Mouse (Mus musculus) liver, embryonic 14.5 days (tissue): ENCODE measurements around the gene Rimbp2. TPM values are rescaled to one million over a fixed set of nuclear protein-coding genes. Genes with fewer than 3 reads are reported as not detected.

ENCODE experiments used
- ATAC-seq: fragments of 200-750 bp; cut with Nextera tagmentation; 2 replicates; pipeline ENCODE4 v1.8.0; 2017; ENCODE audit warnings: moderate number of reproducible peaks, mild to moderate bottlenecking, moderate library complexity; ENCODE audit not compliant: insufficient read depth
- DNase-seq, 3 experiments: peaks; one replicate each; pipeline ENCODE4 v3.0.0-alpha.2; 2012 to 2013; ENCODE audit warnings: low read depth in 3 of 3, low spot score in 3 of 3
- H3K27ac ChIP-seq: fragments of 300-500 bp; sonication (generic); 2 replicates; pipeline ENCODE4 v1.5.1; 2014; ENCODE audit warnings: moderate library complexity, mild to moderate bottlenecking, control low read depth, inconsistent platforms
- H3K27me3 ChIP-seq: fragments of 300-500 bp; sonication (generic); 2 replicates; pipeline ENCODE4 v1.6.1; 2014; ENCODE audit warnings: mild to moderate bottlenecking, low read length, moderate library complexity; ENCODE audit not compliant: control insufficient read depth, insufficient read depth
- H3K36me3 ChIP-seq: fragments of 300-500 bp; sonication (generic); replicated peaks from 2 replicates; pipeline ENCODE4 v1.6.1; 2014; ENCODE audit warnings: low read depth; ENCODE audit not compliant: control insufficient read depth, insufficient read depth
- H3K4me1 ChIP-seq, 2 experiments: fragments of 200-500 bp in 1 of 2; fragments of 300-500 bp in 1 of 2; sonication (generic) in 1 of 2; replicated peaks; 2 replicates each; pipeline ENCODE4 v1.6.1; 2012 to 2014; ENCODE audit warnings: antibody characterized with exemption in 1 of 2, inconsistent platforms in 1 of 2, low read length in 1 of 2; ENCODE audit not compliant: control insufficient read depth in 2 of 2, insufficient read depth in 2 of 2
- H3K4me2 ChIP-seq: fragments of 300-500 bp; sonication (generic); 2 replicates; pipeline ENCODE4 v1.6.1; 2014; ENCODE audit warnings: low read depth, mild to moderate bottlenecking, control low read depth, moderate library complexity
- H3K4me3 ChIP-seq, 2 experiments: fragments of 200-500 bp in 1 of 2; fragments of 300-500 bp in 1 of 2; sonication (generic) in 1 of 2; 2 replicates each; pipeline ENCODE4 v1.5.1; 2012 to 2014; ENCODE audit warnings: low read depth in 2 of 2, low read length in 2 of 2, mild to moderate bottlenecking in 2 of 2, control low read depth in 1 of 2, inconsistent platforms in 1 of 2, moderate library complexity in 1 of 2; ENCODE audit not compliant: insufficient read depth in 1 of 2
- H3K9ac ChIP-seq: fragments of 300-500 bp; sonication (generic); replicated peaks from 2 replicates; pipeline ENCODE4 v1.6.1; 2014; ENCODE audit warnings: mild to moderate bottlenecking, control low read depth, moderate library complexity
- H3K9me3 ChIP-seq: fragments of 300-500 bp; sonication (generic); 2 replicates; pipeline ENCODE4 v1.6.1; 2016; ENCODE audit warnings: low read length, mixed read lengths; ENCODE audit not compliant: control insufficient read depth
- CTCF ChIP-seq: IDR thresholded peaks from 2 replicates; pipeline ENCODE4 v1.5.1; 2016; ENCODE audit warnings: antibody characterized with exemption, low read depth, control low read depth
- EP300 ChIP-seq: IDR thresholded peaks from 2 replicates; pipeline ENCODE4 v1.6.1; 2016; ENCODE audit warnings: antibody characterized with exemption, low read depth
- WGBS: fragments of 180-500 bp; shearing (Covaris S2); extraction: QIAGEN DNeasy Blood & Tissue Kit; methylation state at CpG from one replicate; pipeline ENCODE4 v1.1.7; 2014; ENCODE audit not compliant: insufficient replicate concordance; 5-methylcytosine and 5-hydroxymethylcytosine counted together
- polyA plus RNA-seq, 2 experiments: library from polyadenylated mRNA; depleted of rRNA in 1 of 2; stranded (reverse) in 1 of 2; unstranded in 1 of 2; fragments of >200 nt; fragmentation: Nextera tagmentation in 1 of 2; extraction: Ambion mirVana in 1 of 2; gene quantifications; 2 replicates each; pipeline versions ENCODE4 v1.2.1 to v1.2.3; 2012 to 2014

Gene Rimbp2
- polyA plus RNA-seq, 2 experiments: 0.01 TPM; not detected in 1

DNA sequence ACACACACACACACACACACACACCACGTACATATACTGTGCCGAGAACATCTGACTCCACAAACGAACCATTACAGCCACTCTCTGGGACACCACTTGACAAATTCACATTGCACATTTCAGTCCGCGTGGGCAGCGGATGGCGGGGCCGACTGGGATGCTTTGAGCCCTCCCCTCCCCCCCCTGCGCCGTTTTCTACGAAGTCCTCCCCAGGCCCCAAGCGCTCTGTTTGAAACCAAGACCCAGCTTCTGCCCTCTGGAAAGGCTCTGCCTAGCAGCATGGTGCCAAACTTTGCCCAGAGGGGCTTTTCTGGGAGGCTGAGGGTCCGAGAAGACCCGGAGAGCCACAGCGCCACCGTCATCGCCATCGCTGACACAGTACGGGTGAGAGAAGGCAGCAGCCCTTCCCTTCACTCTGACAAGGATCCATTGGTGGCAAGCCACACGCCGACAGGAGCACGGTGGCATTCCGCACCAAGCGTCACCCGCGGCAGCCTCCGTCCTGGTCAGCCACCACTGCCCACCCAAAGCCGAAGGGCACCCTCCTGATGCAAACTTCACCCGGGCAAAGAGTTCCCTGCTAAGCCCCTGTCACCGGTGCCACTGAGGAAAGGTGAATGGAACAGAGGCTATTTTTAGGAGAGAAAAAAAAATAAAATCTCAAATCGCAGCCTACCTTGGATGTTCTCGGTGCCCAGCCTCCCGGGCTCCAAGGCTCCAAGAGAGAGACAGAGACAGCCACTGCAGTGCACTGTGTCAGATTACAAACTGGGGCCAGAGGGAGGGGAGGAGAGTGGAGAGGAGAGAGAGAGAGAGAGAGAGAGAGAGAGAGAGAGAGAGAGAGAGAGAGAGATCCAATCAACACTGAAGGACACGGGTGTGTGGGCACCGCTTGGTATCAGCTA lies 743 bp downstream of the Rimbp2 start:
- H3K36me3 ChIP-seq: no peaks in the 10 kb centered on the region
- WGBS: 3% methylated on average over 32 of the region's 35 CpGs
- H3K4me3 ChIP-seq: no peak overlapping the region
- DNase-seq: no peak
- H3K27ac ChIP-seq: no peak overlapping the region
- no peaks in the 10 kb centered on the region; the same call in 1 of the 2 replicates for H3K27me3 ChIP-seq
- TF ChIP-seq CTCF (no peak), EP300 (no peak)
- no peak overlapping the region for H3K9ac ChIP-seq
- ATAC-seq: no peak
- no peak overlapping the region for H3K4me2 ChIP-seq
- H3K4me1 ChIP-seq: no peaks in the 10 kb centered on the region
- no peaks in the 10 kb centered on the region; the same call in 1 of the 2 replicates for H3K9me3 ChIP-seq

DNA sequence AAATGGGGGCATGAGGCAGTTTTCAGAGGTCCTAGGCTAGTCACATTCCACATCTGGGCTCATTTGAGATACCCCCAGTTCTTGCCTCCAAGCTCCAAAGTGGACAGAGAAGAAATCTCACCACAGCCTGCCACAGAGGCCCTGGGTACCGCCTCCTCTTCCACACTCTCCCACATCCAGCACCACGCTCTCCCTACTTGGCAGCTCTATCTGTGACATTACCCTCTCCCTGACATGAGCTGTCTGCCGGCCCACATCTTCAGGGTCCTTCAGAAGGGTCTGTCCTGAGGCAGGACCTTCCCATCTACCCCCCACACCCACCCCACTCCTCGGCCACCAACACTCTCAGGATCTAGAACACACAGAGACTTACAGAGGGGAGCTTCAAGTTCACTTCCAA lies 1.8 kb downstream of the Rimbp2 start:
- Histone ChIP-seq H3K4me1 (no peaks in the 10 kb centered on the region), H3K4me2 (no peak overlapping the region), H3K27me3 (no peaks in the 10 kb centered on the region; the same call in 1 of the 2 replicates), H3K36me3 (no peaks in the 10 kb centered on the region), H3K9me3 (no peaks in the 10 kb centered on the region; the same call in 1 of the 2 replicates), H3K4me3 (no peak overlapping the region), H3K27ac (no peak overlapping the region), H3K9ac (no peak overlapping the region)
- WGBS: 23% methylated on average over 4 of the region's 4 CpGs
- TF ChIP-seq CTCF: no peak
- TF ChIP-seq EP300: no peak
- ATAC-seq (no peak), DNase-seq (no peak)

DNA sequence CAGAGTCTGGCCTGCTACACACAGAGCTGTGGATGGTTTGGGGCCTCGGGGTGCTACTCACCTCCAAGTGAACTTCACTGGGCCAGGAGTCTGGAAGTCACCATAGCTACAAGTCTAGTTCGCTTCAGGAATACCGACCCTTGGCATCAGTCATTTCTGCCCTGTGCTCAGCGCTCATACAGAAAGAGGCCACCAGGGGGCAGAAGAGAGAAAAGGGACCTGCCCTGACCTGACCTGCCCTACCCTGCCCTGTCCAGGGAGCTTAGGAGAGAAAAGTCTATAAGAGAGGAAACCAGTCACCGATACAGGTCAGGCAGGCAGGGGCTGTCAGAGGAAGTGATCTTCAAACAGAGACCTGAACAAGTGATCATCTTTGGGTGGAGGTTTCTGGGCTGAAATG lies 6.2 kb downstream of the Rimbp2 start:
- no peak overlapping the region for H3K9ac ChIP-seq
- DNase-seq: no peak
- no peaks in the 10 kb centered on the region for H3K9me3 ChIP-seq
- no peak overlapping the region for H3K4me3 ChIP-seq
- 56% methylated on average over 5 of the region's 5 CpGs for WGBS
- no peak overlapping the region for H3K4me2 ChIP-seq
- no peaks in the 10 kb centered on the region for H3K27me3 ChIP-seq
- no peaks in the 10 kb centered on the region for H3K36me3 ChIP-seq
- no peak overlapping the region for H3K27ac ChIP-seq
- ATAC-seq: no peak
- no peaks in the 10 kb centered on the region for H3K4me1 ChIP-seq
- TF ChIP-seq EP300: no peak
- peak; percentile 72 for TF ChIP-seq CTCF

DNA sequence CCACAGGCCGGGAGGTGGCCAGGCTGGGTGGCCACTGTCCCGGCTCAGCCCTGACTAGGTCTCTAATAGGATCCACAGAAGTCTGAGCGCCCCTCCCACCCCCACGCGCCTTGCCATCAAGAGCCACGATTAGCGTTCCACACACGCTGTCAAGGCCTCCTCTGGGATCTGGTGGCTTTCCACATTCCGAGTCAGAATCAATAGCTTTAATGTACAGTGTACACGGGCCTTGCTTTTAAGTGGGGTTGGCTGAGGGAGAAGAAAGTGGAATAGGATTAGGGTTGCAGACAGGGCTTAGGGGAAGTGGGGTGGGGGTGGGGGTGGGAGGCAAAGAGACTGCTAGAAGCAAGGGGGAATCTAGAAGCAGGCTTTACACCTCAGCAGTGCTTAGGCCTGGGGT lies 12.8 kb downstream of the Rimbp2 start:
- no peak for TF ChIP-seq EP300
- TF ChIP-seq CTCF: no peak
- Histone ChIP-seq H3K27ac (no peak overlapping the region), H3K27me3 (no peaks in the 10 kb centered on the region), H3K4me2 (no peak overlapping the region), H3K4me3 (no peak overlapping the region), H3K4me1 (no peaks in the 10 kb centered on the region), H3K9ac (no peak overlapping the region), H3K36me3 (no peaks in the 10 kb centered on the region), H3K9me3 (no peaks in the 10 kb centered on the region)
- no peak for ATAC-seq
- WGBS: 67% methylated on average over 10 of the region's 10 CpGs
- DNase-seq: no peak

DNA sequence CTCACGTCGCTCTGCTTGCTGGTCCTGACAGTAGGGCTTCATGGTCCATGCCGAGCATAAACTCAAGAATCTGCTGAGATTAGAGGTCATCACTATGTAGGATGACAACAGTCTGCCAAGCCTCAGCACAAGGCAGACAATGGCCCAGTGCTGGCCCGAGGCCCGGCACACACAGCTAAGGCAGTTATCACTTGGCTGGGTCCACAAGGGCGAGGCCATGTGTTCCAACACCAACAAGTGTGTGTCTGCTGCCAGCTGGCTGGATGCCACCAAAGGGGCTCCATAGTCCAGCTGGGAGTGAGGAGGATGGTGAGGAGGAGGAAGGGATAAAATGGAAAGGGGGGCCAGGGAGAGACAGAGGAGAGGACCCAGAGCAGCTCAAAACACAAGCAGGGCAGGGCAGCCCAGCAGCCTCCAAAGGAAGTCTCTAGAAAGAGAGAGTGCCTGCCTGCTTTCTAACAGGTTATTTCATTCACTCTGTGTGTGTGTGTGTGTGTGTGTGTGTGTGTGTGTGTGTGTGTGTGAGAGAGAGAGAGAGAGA lies 17.9 kb downstream of the Rimbp2 start:
- no peaks in the 10 kb centered on the region for H3K27me3 ChIP-seq
- H3K4me1 ChIP-seq: no peaks in the 10 kb centered on the region
- TF ChIP-seq CTCF: no peak
- no peak for TF ChIP-seq EP300
- H3K9me3 ChIP-seq: no peaks in the 10 kb centered on the region
- no peak overlapping the region for H3K4me2 ChIP-seq
- H3K9ac ChIP-seq: no peak overlapping the region
- no peak overlapping the region for H3K4me3 ChIP-seq
- 51% methylated on average over 6 of the region's 6 CpGs for WGBS
- DNase-seq (no peak), ATAC-seq (no peak)
- H3K27ac ChIP-seq: no peak overlapping the region
- no peaks in the 10 kb centered on the region for H3K36me3 ChIP-seq
